Mouse (Mus musculus) G1E (cell line): ENCODE measurements around the gene Aacs.

Experiments
- CTCF ChIP-seq: IDR thresholded peaks from 2 replicates; pipeline ENCODE4 v1.5.1; 2012; ENCODE audit warnings: low read depth, low read length, inconsistent platforms, mixed read lengths
- GATA1 ChIP-seq: IDR thresholded peaks from 2 replicates; pipeline ENCODE4 v1.6.1; 2012; ENCODE audit warnings: borderline replicate concordance, low read length, inconsistent platforms, mixed read lengths
- GATA2 ChIP-seq: IDR thresholded peaks from 2 replicates; pipeline ENCODE4 v1.6.1; 2012; ENCODE audit warnings: low read depth, low read length, inconsistent platforms, borderline replicate concordance
- POLR2AphosphoS5 ChIP-seq: IDR thresholded peaks from 2 replicates; pipeline ENCODE4 v1.6.1; 2012; ENCODE audit warnings: low read depth, low read length, inconsistent platforms; ENCODE audit not compliant: insufficient replicate concordance
- TAL1 ChIP-seq: conservative IDR thresholded peaks from 2 replicates; pipeline ENCODE4 v1.6.1; 2012; ENCODE audit warnings: low read depth, low read length, inconsistent platforms, mixed read lengths

DNA sequence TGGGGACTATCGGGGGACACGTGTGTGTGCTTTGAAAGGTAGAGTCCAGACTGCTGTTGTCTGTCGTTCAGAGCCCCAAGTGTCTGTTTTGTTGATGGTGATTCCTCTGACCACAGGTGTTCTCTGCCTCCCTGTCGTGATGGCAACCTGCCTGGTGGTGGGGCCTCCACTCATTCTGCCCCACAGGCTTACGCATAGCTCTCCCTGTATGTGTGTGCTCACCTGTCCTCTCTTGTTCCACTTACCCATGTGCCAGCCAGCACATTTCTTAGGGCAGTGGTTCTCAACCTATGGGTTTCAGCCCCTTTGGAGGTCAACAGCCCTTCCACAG is 17.4 kb downstream of the Aacs start:
- TF ChIP-seq GATA1 (no peak), CTCF (no peak), POLR2AphosphoS5 (no peak), GATA2 (no peak), TAL1 (no peak)
